Mouse (Mus musculus) T-helper 1 cell (primary cell): Measurements from ENCODE around the gene Lsm6.

Experiments
- in situ Hi-C: fragments of 300-600 bp; cut with MboI, MseI; formaldehyde crosslinking; loops from one replicate; pipeline ENCODE4 v1.15.1; 2025; ENCODE audit warnings: high pct_unique_total_duplicates

The Lsm6 gene

DNA sequence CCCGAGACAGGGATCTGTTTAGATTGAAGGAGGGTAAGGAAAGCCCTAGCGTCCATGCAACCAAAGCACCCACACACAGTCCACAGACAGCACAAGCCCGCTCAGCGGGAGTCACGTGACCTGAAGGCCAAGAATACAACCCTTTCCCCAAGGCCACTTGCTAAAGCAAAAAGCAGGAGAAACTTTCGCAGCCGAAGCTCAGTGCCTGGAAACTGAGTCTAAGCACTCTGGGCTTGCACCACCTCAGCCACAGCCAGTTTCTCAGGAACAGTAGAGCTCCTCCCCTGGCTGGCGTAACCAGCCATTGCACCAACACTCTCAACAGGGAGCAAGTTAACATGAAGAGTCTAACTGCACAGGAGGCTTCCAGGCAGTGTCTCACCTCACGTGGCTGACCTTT lies 13.7 kb downstream of the Lsm6 start:
- in situ Hi-C loops = no loop called here

DNA sequence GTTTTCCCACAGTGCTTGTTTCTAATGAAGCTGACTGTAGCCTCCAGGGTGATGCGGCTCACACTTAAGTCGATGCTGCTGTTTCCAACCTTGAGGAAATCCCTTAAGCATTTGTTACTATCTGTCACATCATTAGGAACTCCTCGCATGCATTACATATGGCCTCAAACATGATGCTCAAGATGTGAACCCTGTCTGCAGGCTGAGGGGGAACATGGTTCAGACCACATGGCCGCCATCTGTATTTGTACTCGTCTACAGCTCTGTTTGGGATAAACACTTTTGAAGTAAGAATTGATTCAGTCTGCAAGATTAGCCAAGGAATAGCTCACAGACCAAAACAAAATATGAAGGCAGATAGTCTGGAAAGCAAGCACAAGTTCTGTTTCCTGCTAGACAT lies 14.9 kb downstream of the Lsm6 start:
- in situ Hi-C loops = no loop called here

DNA sequence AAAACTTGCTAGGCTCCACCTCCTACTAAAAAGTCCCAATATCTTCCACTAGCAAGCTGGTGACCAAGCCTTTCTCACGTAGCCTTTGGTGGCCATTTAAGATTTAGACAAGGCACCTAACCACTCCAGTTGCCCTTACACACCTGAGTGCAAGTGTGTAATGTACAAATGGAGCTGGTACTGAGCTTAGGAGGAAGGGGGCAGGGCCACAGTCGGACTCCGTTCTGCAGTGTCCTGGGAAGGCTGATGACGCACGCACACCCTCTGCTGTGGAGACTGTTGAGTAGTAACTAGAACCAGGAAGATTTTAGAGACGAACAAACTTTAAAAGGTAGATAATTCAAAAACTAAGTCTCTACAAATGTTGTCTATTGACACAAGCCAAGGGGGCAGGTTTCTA lies 19.7 kb downstream of the Lsm6 start:
- in situ Hi-C loops = no loop called here

DNA sequence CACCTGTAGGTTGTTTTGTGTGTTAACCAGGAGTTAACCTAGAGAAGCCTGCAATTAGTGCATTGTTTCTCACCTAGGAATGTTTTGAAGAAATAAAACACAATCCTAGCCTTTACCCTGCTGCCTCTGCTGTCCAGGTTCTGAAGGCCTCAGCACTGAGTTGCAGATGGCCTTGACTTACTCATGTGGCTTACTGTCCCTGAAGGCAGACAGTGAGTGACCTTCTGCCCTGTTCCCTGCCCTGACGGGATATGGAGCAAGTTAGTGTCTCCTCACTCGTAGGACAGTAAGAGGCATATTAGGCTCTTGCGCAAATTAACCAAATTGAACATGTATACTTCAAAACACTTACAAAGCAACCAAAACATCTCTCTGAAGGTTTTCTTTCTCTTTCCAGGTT lies 22.3 kb downstream of the Lsm6 start:
- in situ Hi-C loops = no loop called here

DNA sequence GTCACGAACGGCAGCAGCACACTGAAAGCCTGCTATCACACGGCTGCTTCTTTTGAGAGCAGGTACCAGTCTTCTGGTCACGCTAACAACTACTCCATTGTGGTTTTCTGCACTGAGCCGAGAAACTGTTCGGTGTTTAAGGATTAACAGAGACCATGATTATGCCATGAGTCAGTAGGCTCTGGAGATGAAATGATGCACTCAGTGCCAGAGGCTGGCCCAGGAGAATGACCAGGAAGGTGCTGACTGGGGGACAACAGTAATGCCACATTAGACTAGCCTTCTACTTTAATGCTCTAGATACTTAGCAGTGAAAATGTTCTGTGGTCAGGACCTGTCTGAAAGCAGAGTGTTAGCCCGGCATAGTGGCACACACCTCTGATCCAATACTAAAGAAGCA lies 23.0 kb downstream of the Lsm6 start:
- in situ Hi-C loops = no loop called here

DNA sequence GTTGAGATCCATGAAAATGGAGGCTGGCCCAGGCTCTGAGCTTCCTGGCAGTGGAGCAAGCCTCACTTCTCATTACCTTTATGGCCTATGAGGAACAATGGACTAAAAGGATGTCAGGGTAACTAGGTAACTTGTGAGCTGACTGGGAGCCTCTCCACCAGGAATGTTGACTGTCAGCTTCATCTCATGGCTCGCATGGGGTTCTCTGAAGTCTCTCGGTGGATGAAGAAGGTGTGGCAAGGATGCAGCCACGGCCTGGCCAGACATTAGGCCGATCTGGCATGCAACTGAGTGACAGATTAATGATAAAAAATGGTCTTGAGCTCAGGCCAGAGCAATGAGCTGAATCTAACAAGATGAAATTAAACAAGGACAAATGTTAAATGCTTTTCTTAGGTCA lies 27.7 kb downstream of the Lsm6 start:
- in situ Hi-C loops = no loop called here

DNA sequence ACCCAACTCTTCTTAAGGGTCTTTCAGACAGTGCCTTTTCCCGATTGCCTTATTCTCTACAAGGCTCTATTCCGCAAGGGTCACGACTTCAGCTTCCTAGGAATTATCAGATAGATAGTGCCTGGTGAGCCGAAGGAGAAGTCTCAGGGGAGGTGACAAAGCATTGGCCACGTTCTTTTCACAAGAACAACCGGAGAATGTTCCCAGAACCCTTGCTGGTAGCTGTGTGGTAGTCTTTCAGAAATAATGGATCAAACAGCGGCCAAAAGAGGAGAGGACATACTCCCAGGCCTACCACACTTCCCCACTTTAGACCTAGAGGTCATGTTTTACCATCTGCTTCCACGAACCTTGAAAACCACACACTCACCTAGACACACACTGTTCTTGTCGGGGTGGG lies 44.1 kb downstream of the Lsm6 start:
- in situ Hi-C loops = no loop called here

DNA sequence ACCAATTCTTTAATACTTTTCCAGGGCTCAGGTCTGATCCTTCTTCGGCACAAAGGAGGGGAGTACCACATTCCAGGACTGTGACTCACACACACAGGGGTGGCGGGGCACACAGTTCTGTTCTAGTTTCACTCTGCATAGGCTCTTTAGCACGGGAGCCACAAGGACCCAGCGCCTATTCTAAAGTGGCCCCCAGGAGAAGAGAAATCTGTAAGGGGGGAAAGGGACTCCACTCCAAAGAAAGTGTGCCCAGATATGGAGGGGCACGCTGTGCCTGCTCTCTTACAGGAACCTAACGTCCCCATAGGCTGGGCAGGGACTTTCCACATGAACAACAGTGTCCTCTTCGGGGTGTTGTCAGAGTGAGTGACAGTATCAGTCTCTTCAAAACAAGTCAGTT lies 49.7 kb downstream of the Lsm6 start:
- in situ Hi-C loops = no loop called here

DNA sequence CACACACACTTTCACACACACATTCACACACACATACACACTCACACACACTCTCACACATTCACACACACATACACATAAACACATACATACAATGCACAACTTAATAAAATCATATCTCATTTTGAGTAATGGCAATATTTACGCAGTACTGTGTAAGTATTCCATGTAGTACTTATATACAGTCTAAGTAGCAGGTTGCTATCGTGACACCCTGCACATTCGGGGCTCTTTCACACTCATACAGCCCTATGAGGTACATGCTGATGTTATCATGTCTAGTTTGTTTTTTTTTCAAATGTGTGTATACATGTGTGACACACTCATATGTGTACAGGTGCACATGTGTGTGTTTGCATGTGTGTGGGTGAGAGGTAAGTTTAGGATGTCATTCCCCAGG lies 50.4 kb downstream of the Lsm6 start:
- in situ Hi-C loops = no loop called here

DNA sequence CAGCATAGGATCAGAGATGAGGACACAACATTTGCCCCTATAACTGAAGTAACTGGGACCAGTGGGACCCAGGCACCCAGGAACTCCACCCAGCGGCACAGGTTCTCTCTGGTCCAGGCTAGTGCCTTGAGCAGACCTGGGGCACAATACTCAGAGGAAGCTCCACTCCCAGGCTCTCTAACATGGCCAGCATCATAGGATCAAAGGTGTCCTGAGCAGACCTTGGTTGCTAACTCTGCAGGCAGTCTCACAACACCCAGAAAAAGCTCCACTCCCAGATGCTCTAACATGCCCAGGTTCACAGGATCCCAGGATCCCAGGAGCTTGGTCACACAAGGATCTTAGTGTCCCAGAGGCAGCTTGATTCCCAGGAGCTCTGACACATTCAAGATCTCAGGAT lies 55.4 kb downstream of the Lsm6 start:
- in situ Hi-C loops = no loop called here

DNA sequence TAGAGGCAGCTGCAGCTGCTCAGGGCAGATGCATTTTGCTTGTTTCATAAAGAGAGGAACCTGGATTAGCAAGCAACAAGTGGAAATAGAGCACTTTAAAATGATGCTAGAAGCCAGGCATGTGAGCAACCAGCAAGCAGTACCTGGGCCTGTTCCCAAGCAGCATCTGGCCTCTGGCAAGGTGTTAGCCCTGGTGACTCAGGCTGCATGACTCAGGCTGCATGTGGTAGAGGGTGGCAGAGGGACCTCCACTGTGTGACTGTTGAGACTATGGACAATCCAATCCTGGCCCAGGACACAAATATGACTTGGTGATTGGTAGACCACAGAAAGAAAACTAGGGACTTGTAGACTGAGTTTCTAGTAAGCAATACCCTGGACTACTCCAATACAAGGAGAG lies 56.0 kb downstream of the Lsm6 start:
- in situ Hi-C loops = no loop called here

DNA sequence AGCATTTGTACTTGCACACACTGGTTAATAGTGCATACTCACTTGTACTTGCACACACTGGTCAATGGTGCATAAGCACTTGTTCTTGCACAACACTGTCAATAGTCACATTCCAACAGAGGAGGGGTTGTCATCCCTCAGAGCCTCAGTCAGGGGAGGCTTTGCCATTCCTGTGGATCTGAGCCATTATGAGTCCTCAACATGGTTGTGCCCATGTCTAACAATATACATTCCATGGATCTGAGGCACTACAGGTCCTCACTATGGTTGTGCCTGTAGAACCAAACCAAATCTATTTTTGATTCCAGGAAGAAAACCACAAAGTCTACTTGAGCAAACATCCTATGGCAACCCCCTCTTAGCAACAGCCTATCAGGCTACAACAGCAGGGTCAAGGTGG lies 61.8 kb downstream of the Lsm6 start:
- in situ Hi-C loops = no loop called here

DNA sequence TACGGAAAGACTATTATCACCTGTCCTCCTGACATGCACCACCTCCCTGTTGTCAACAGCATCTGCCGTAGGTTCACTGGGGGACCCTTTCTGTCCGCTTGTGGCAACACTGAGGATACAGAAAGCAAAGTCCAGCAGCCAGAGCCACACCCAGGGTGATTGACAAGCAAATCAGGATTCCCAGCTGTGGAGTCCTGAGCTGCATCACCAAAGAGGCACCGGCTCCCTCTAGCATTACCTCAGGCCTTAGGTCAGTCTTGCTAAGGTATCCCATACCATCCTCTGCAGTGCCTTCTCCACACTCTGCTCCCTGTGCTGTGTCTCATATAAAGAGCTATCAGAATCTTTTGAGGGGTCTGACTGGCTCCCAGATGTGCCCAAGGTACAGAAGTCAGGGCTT lies 66.0 kb downstream of the Lsm6 start:
- in situ Hi-C loops = no loop called here
